Mouse (Mus musculus): ENCODE measurements around the gene Tmem82. TPM values are rescaled to one million over a fixed set of nuclear protein-coding genes. Genes with fewer than 3 reads are reported as not detected.

The Tmem82 gene
- polyA plus RNA-seq, 1 experiment: 0.84 TPM

Other genes starting within 250 kb of the Tmem82 start
- 0.08 and 0.11 TPM in 2 replicates for gene Clcnka, start 219.9 kb downstream of the Tmem82 start, polyA plus RNA-seq (2012; rRNA removed)
- 0.50 and 0.69 TPM in 2 replicates for gene Clcnkb, start 202.6 kb downstream of the Tmem82 start, polyA plus RNA-seq (2012; rRNA removed)
- gene Hspb7, start 197.9 kb downstream of the Tmem82 start, polyA plus RNA-seq (2012; rRNA removed): 0.32 and 0.40 TPM in 2 replicates
- 11.9 and 13.2 TPM in 2 replicates for gene Srarp, start 182.5 kb downstream of the Tmem82 start, polyA plus RNA-seq (2012; rRNA removed)
- 42.7 and 49.1 TPM in 2 replicates for gene Zbtb17, start 174.0 kb downstream of the Tmem82 start, polyA plus RNA-seq (2012; rRNA removed)
- 15.4 TPM in 2 replicates for gene Spen, start 80.0 kb downstream of the Tmem82 start, polyA plus RNA-seq (2012; rRNA removed)
- gene Fblim1, start 12.5 kb downstream of the Tmem82 start, polyA plus RNA-seq (2012; rRNA removed): 1.0 and 2.6 TPM in 2 replicates
- gene Slc25a34, start 5.2 kb upstream of the Tmem82 start, polyA plus RNA-seq (2012; rRNA removed): 8.0 and 9.7 TPM in 2 replicates
- 85.6 and 92.9 TPM in 2 replicates for gene Plekhm2, start 46.3 kb upstream of the Tmem82 start, polyA plus RNA-seq (2012; rRNA removed)
- gene Rsc1a1, start 67.0 kb upstream of the Tmem82 start, polyA plus RNA-seq (2012; rRNA removed): 6.1 and 9.0 TPM in 2 replicates
- 18.7 and 19.0 TPM in 2 replicates for gene Ddi2, start 104.8 kb upstream of the Tmem82 start, polyA plus RNA-seq (2012; rRNA removed)
- gene Agmat, start 128.0 kb upstream of the Tmem82 start, polyA plus RNA-seq (2012; rRNA removed): 0.40 and 1.1 TPM in 2 replicates
- gene Dnajc16, start 172.3 kb upstream of the Tmem82 start, polyA plus RNA-seq (2012; rRNA removed): 29.9 and 30.8 TPM in 2 replicates
- gene Casp9, start 175.0 kb upstream of the Tmem82 start, polyA plus RNA-seq (2012; rRNA removed): 21.5 and 22.5 TPM in 2 replicates
- gene Cela2a, start 207.5 kb upstream of the Tmem82 start, polyA plus RNA-seq (2012; rRNA removed): 0.18 and 0.42 TPM in 2 replicates
- gene Ctrc, start 227.7 kb upstream of the Tmem82 start, polyA plus RNA-seq (2012; rRNA removed): not detected in 2 replicates

Data from frontal cortex, adult 2 months (tissue).